Mouse (Mus musculus) small intestine, adult 2 months (tissue): ENCODE data around the gene Ssr1. TPM values are rescaled to one million over a fixed set of nuclear protein-coding genes. Genes with fewer than 3 reads are reported as not detected.

Experiments used
- H3K27ac ChIP-seq: fragments of 200-500 bp; 2 replicates; pipeline ENCODE4 v1.5.1; 2012; ENCODE audit warnings: low read depth, low read length, control low read depth, inconsistent platforms; ENCODE audit not compliant: insufficient read depth
- H3K27me3 ChIP-seq: fragments of 200-500 bp; 2 replicates; pipeline ENCODE4 v1.6.1; 2012; ENCODE audit warnings: mild to moderate bottlenecking, moderate library complexity, low read length, inconsistent platforms; ENCODE audit not compliant: control insufficient read depth, insufficient read depth
- H3K36me3 ChIP-seq: fragments of 200-500 bp; 2 replicates; pipeline ENCODE4 v1.6.1; 2012; ENCODE audit warnings: mild to moderate bottlenecking, low read length, control low read depth, inconsistent platforms; ENCODE audit not compliant: control insufficient read depth, insufficient read depth
- H3K4me1 ChIP-seq: fragments of 200-500 bp; 2 replicates; pipeline ENCODE4 v1.6.1; 2012; ENCODE audit warnings: low read length, inconsistent platforms, mixed read lengths; ENCODE audit not compliant: control insufficient read depth, insufficient read depth, insufficient read length
- H3K4me3 ChIP-seq: fragments of 200-500 bp; 2 replicates; pipeline ENCODE4 v1.5.1; 2012; ENCODE audit warnings: low read depth, mild to moderate bottlenecking, control low read depth, inconsistent platforms, low read length, moderate library complexity
- CTCF ChIP-seq: fragments of 200-500 bp; IDR thresholded peaks from 2 replicates; pipeline ENCODE4 v1.5.1; 2012; ENCODE audit warnings: low read depth, mild to moderate bottlenecking, control low read depth, inconsistent platforms, low read length, moderate library complexity, mixed read lengths; ENCODE audit not compliant: insufficient replicate concordance, insufficient read length; ENCODE audit errors: extremely low read depth
- POLR2A ChIP-seq: fragments of 200-500 bp; IDR thresholded peaks from 2 replicates; pipeline ENCODE4 v1.6.1; 2012; ENCODE audit warnings: low read depth, mild to moderate bottlenecking, control low read depth, inconsistent platforms, low read length, moderate library complexity
- WGBS: fragments of 180-500 bp; shearing (Covaris S2); methylation state at CpG from one replicate; pipeline ENCODE4 v1.1.7; 2018; 5-methylcytosine and 5-hydroxymethylcytosine counted together
- polyA plus RNA-seq: library from polyadenylated mRNA; depleted of rRNA; stranded (reverse); fragments of >200 nt; gene quantifications from 2 replicates; pipeline ENCODE4 v1.2.3, GENCODE M21; 2012

The Ssr1 gene
- polyA plus RNA-seq, 1 experiment: 3.0 TPM

GRCm38 (mm10) chr13:38002461-38002860 is 8.4 kb upstream of the Ssr1 start:
- H3K36me3 ChIP-seq: no peaks in the 10 kb centered on the region

GRCm38 (mm10) chr13:37999713-38000112 is 5.7 kb upstream of the Ssr1 start:
- Histone ChIP-seq H3K4me3 (no peak overlapping the region), H3K36me3 (no peaks in the 10 kb centered on the region), H3K27ac (no peak overlapping the region), H3K4me1 (no peaks in the 10 kb centered on the region), H3K27me3 (no peaks in the 10 kb centered on the region)
- 65% methylated on average over 3 of the region's 3 CpGs for WGBS
- no peak for TF ChIP-seq CTCF
- no peak for TF ChIP-seq POLR2A

More at GRCm38 (mm10) chr13:38002461-38002860, 8.4 kb upstream of the Ssr1 start:
- H3K27ac ChIP-seq: no peak overlapping the region
- H3K27me3 ChIP-seq: no peaks in the 10 kb centered on the region
- WGBS: 46% methylated on average over 1 of the region's 1 CpGs
- no peak overlapping the region for H3K4me3 ChIP-seq
- no peaks in the 10 kb centered on the region for H3K4me1 ChIP-seq
- TF ChIP-seq POLR2A: no peak
- peak; percentile 14; the same call in 1 of the 2 replicates for TF ChIP-seq CTCF

GRCm38 (mm10) chr13:37994405-37994749 is 360 bp upstream of the Ssr1 start:
- H3K4me3 ChIP-seq: peak overlapping the region; percentile 90
- WGBS: 8% methylated on average over 7 of the region's 7 CpGs
- H3K4me1 ChIP-seq: no peaks in the 10 kb centered on the region
- no peak overlapping the region for H3K27ac ChIP-seq
- no peaks in the 10 kb centered on the region for H3K27me3 ChIP-seq
- TF ChIP-seq POLR2A (no peak), CTCF (no peak)
- H3K36me3 ChIP-seq: peaks cover 14% of the 10 kb centered on the region

- no peak for TF ChIP-seq CTCF
- no peak for TF ChIP-seq POLR2A
- no peaks in the 10 kb centered on the region for H3K27me3 ChIP-seq
- H3K27ac ChIP-seq: peak overlapping the region; percentile 41; the same call in 1 of the 2 replicates
- H3K4me3 ChIP-seq: peak overlapping the region; percentile 90
- WGBS: under 1% methylated on average over 17 of the region's 17 CpGs
- H3K36me3 ChIP-seq: peaks cover 23% of the 10 kb centered on the region
- H3K4me1 ChIP-seq: no peaks in the 10 kb centered on the region
Observed at GRCm38 (mm10) chr13:37993376-37993703, 677 bp downstream of the Ssr1 start.

GRCm38 (mm10) chr13:37992638-37993371 is 1.2 kb downstream of the Ssr1 start:
- no peaks in the 10 kb centered on the region for H3K27me3 ChIP-seq
- no peaks in the 10 kb centered on the region for H3K4me1 ChIP-seq
- TF ChIP-seq POLR2A (no peak), CTCF (no peak)
- peaks cover 27% of the 10 kb centered on the region for H3K36me3 ChIP-seq
- WGBS: 12% methylated on average over 10 of the region's 10 CpGs
- H3K4me3 ChIP-seq: peak overlapping the region; percentile 49
- H3K27ac ChIP-seq: no peak overlapping the region

GRCm38 (mm10) chr13:37989701-37990100 is 4.3 kb downstream of the Ssr1 start:
- H3K36me3 ChIP-seq: peaks cover 52% of the 10 kb centered on the region
- no peaks in the 10 kb centered on the region for H3K27me3 ChIP-seq
- TF ChIP-seq POLR2A (no peak), CTCF (no peak)
- no peak overlapping the region for H3K27ac ChIP-seq
- H3K4me3 ChIP-seq: no peak overlapping the region
- WGBS: 89% methylated on average over 8 of the region's 8 CpGs
- H3K4me1 ChIP-seq: no peaks in the 10 kb centered on the region

GRCm38 (mm10) chr13:37986166-37986565 is 7.9 kb downstream of the Ssr1 start:
- WGBS: 83% methylated on average over 10 of the region's 10 CpGs
- Histone ChIP-seq H3K36me3 (peaks cover 71% of the 10 kb centered on the region), H3K27ac (no peak overlapping the region), H3K27me3 (no peaks in the 10 kb centered on the region), H3K4me1 (no peaks in the 10 kb centered on the region), H3K4me3 (no peak overlapping the region)
- no peak for TF ChIP-seq POLR2A
- TF ChIP-seq CTCF: no peak
